Mouse (Mus musculus): ENCODE measurements around the gene Dclk2. TPM values are rescaled to one million over a fixed set of nuclear protein-coding genes. Genes with fewer than 3 reads are reported as not detected.

Dclk2 gene
- polyA plus RNA-seq, 1 experiment from 2014 or later, result 69.4 TPM

GRCm38 (mm10) chr3:86809199-86809598 is 111.5 kb downstream of the Dclk2 start:
- Histone ChIP-seq H3K9me3 (no peaks in the 10 kb centered on the region), H3K4me1 (replicated peaks) (peaks cover 4% of the 10 kb centered on the region; the same call in 1 of the 2 replicates), H3K27ac (replicated peaks) (no peak overlapping the region), H3K4me3 (no peak overlapping the region), H3K9ac (no peak overlapping the region), H3K27me3 (no peaks in the 10 kb centered on the region), H3K36me3 (peaks cover 29% of the 10 kb centered on the region), H3K4me2 (no peak overlapping the region)
- 81% methylated on average over 9 of the region's 9 CpGs for WGBS
- ATAC-seq (ENCODE audit: low read depth), result no peak

- no peak overlapping the region for H3K4me2 ChIP-seq
- peaks cover 30% of the 10 kb centered on the region for H3K36me3 ChIP-seq
- no peak overlapping the region for H3K27ac ChIP-seq (replicated peaks)
- WGBS, result 76% methylated on average over 14 of the region's 14 CpGs
- no peak overlapping the region for H3K9ac ChIP-seq
- no peak overlapping the region for H3K4me3 ChIP-seq
- H3K4me1 ChIP-seq (replicated peaks), result peaks cover 4% of the 10 kb centered on the region; the same call in 1 of the 2 replicates
- H3K27me3 ChIP-seq, result no peaks in the 10 kb centered on the region
- no peak for ATAC-seq (ENCODE audit: low read depth)
- H3K9me3 ChIP-seq, result no peaks in the 10 kb centered on the region
Observed at GRCm38 (mm10) chr3:86807750-86808467, 112.7 kb downstream of the Dclk2 start.

- no peak overlapping the region for H3K4me3 ChIP-seq
- no peak for ATAC-seq (ENCODE audit: low read depth)
- no peak overlapping the region for H3K27ac ChIP-seq (replicated peaks)
- H3K9ac ChIP-seq, result no peak overlapping the region
- peaks cover 36% of the 10 kb centered on the region for H3K36me3 ChIP-seq
- H3K4me2 ChIP-seq, result no peak overlapping the region
- H3K9me3 ChIP-seq, result no peaks in the 10 kb centered on the region
- H3K4me1 ChIP-seq (replicated peaks), result peaks cover 8% of the 10 kb centered on the region
- no peaks in the 10 kb centered on the region for H3K27me3 ChIP-seq
- WGBS, result 92% methylated on average over 9 of the region's 9 CpGs
Observed at GRCm38 (mm10) chr3:86806834-86807233, 113.8 kb downstream of the Dclk2 start.

- H3K27ac ChIP-seq (replicated peaks), result no peak overlapping the region
- peaks cover 40% of the 10 kb centered on the region for H3K36me3 ChIP-seq
- no peak for ATAC-seq (ENCODE audit: low read depth)
- 89% methylated on average over 9 of the region's 9 CpGs for WGBS
- peaks cover 19% of the 10 kb centered on the region for H3K4me1 ChIP-seq (replicated peaks)
- no peak overlapping the region for H3K4me3 ChIP-seq
- no peak overlapping the region for H3K4me2 ChIP-seq
- no peak overlapping the region for H3K9ac ChIP-seq
- no peaks in the 10 kb centered on the region for H3K9me3 ChIP-seq
- no peaks in the 10 kb centered on the region for H3K27me3 ChIP-seq
Observed at GRCm38 (mm10) chr3:86804265-86804664, 116.4 kb downstream of the Dclk2 start.

- H3K9ac ChIP-seq, result no peak overlapping the region
- ATAC-seq (ENCODE audit: low read depth), result no peak
- H3K27ac ChIP-seq (replicated peaks), result no peak overlapping the region
- no peaks in the 10 kb centered on the region for H3K9me3 ChIP-seq
- 36% methylated on average over 8 of the region's 8 CpGs for WGBS
- H3K27me3 ChIP-seq, result no peaks in the 10 kb centered on the region
- peaks cover 55% of the 10 kb centered on the region for H3K36me3 ChIP-seq
- no peak overlapping the region for H3K4me2 ChIP-seq
- no peak overlapping the region for H3K4me3 ChIP-seq
- H3K4me1 ChIP-seq (replicated peaks), result peaks cover 16% of the 10 kb centered on the region
Observed at GRCm38 (mm10) chr3:86802825-86803224, 117.8 kb downstream of the Dclk2 start.

GRCm38 (mm10) chr3:86800841-86801240 is 119.8 kb downstream of the Dclk2 start:
- ATAC-seq (ENCODE audit: low read depth), result no peak
- WGBS, result 81% methylated on average over 8 of the region's 8 CpGs
- Histone ChIP-seq H3K4me3 (no peak overlapping the region), H3K9me3 (no peaks in the 10 kb centered on the region), H3K36me3 (peaks cover 61% of the 10 kb centered on the region), H3K9ac (no peak overlapping the region), H3K4me1 (replicated peaks) (peaks cover 16% of the 10 kb centered on the region), H3K27me3 (no peaks in the 10 kb centered on the region), H3K4me2 (no peak overlapping the region), H3K27ac (replicated peaks) (peak overlapping the region; percentile 54)

GRCm38 (mm10) chr3:86799041-86799440 is 121.6 kb downstream of the Dclk2 start:
- 88% methylated on average over 9 of the region's 9 CpGs for WGBS
- Histone ChIP-seq H3K9ac (no peak overlapping the region), H3K4me1 (replicated peaks) (peaks cover 16% of the 10 kb centered on the region), H3K27me3 (no peaks in the 10 kb centered on the region), H3K9me3 (no peaks in the 10 kb centered on the region), H3K27ac (replicated peaks) (no peak overlapping the region), H3K4me3 (no peak overlapping the region), H3K4me2 (no peak overlapping the region), H3K36me3 (peaks cover 52% of the 10 kb centered on the region)
- no peak for ATAC-seq (ENCODE audit: low read depth)

GRCm38 (mm10) chr3:86797871-86798460 is 122.7 kb downstream of the Dclk2 start:
- WGBS, result 87% methylated on average over 13 of the region's 13 CpGs

GRCm38 (mm10) chr3:86796716-86797115 is 123.9 kb downstream of the Dclk2 start:
- Histone ChIP-seq H3K27me3 (no peaks in the 10 kb centered on the region), H3K4me2 (no peak overlapping the region), H3K9me3 (no peaks in the 10 kb centered on the region), H3K4me1 (replicated peaks) (peaks cover 15% of the 10 kb centered on the region), H3K27ac (replicated peaks) (no peak overlapping the region), H3K4me3 (no peak overlapping the region), H3K36me3 (peaks cover 65% of the 10 kb centered on the region), H3K9ac (no peak overlapping the region)
- ATAC-seq (ENCODE audit: low read depth), result no peak
- WGBS, result 48% methylated on average over 6 of the region's 6 CpGs

More at GRCm38 (mm10) chr3:86797871-86798460, 122.7 kb downstream of the Dclk2 start:
- H3K4me3 ChIP-seq, result no peak overlapping the region
- peaks cover 58% of the 10 kb centered on the region for H3K36me3 ChIP-seq
- H3K27ac ChIP-seq (replicated peaks), result no peak overlapping the region
- no peaks in the 10 kb centered on the region for H3K9me3 ChIP-seq
- ATAC-seq (ENCODE audit: low read depth), result no peak
- H3K9ac ChIP-seq, result no peak overlapping the region
- no peaks in the 10 kb centered on the region for H3K27me3 ChIP-seq
- peaks cover 20% of the 10 kb centered on the region for H3K4me1 ChIP-seq (replicated peaks)
- H3K4me2 ChIP-seq, result no peak overlapping the region

- 53% methylated on average over 1 of the region's 1 CpGs for WGBS
- H3K9ac ChIP-seq, result no peak overlapping the region
- ATAC-seq (ENCODE audit: low read depth), result 0 out of 2 replicates have a peak, but pooled peaks have one; percentile 36
- H3K27ac ChIP-seq (replicated peaks), result no peak overlapping the region
- H3K36me3 ChIP-seq, result peaks cover 75% of the 10 kb centered on the region
- no peak overlapping the region for H3K4me3 ChIP-seq
- H3K27me3 ChIP-seq, result no peaks in the 10 kb centered on the region
- H3K4me2 ChIP-seq, result no peak overlapping the region
- H3K9me3 ChIP-seq, result no peaks in the 10 kb centered on the region
- peaks cover 9% of the 10 kb centered on the region for H3K4me1 ChIP-seq (replicated peaks)
Observed at GRCm38 (mm10) chr3:86793720-86794191, 126.9 kb downstream of the Dclk2 start.

- no peak overlapping the region for H3K9ac ChIP-seq
- no peak for ATAC-seq (ENCODE audit: low read depth)
- H3K27ac ChIP-seq (replicated peaks), result no peak overlapping the region
- H3K36me3 ChIP-seq, result peaks cover 73% of the 10 kb centered on the region
- H3K27me3 ChIP-seq, result no peaks in the 10 kb centered on the region
- peaks cover 9% of the 10 kb centered on the region for H3K4me1 ChIP-seq (replicated peaks)
- no peak overlapping the region for H3K4me2 ChIP-seq
- H3K9me3 ChIP-seq, result no peaks in the 10 kb centered on the region
- no peak overlapping the region for H3K4me3 ChIP-seq
- WGBS, result 82% methylated on average over 4 of the region's 4 CpGs
Observed at GRCm38 (mm10) chr3:86793264-86793663, 127.4 kb downstream of the Dclk2 start.

GRCm38 (mm10) chr3:86789752-86790151 is 130.9 kb downstream of the Dclk2 start:
- no peak overlapping the region for H3K4me3 ChIP-seq
- 93% methylated on average over 5 of the region's 5 CpGs for WGBS
- H3K27me3 ChIP-seq, result no peaks in the 10 kb centered on the region
- peaks cover 76% of the 10 kb centered on the region for H3K36me3 ChIP-seq
- H3K4me1 ChIP-seq (replicated peaks), result peaks cover 22% of the 10 kb centered on the region
- no peaks in the 10 kb centered on the region for H3K9me3 ChIP-seq
- ATAC-seq (ENCODE audit: low read depth), result no peak
- H3K27ac ChIP-seq (replicated peaks), result no peak overlapping the region
- no peak overlapping the region for H3K4me2 ChIP-seq
- H3K9ac ChIP-seq, result no peak overlapping the region
